Mouse (Mus musculus) adrenal gland, adult 8-10 months (tissue): ENCODE results near the gene Sp100. TPM values are rescaled to one million over a fixed set of nuclear protein-coding genes. Genes with fewer than 3 reads are reported as not detected.
A peak's percentile ranks its signal among the peaks of the same experiment; 100 is the strongest.
"Not testable (repeated sequence)": the region's sequence is repeated elsewhere in the genome, so short reads cannot be mapped to it uniquely, and the experiment has no call there.

ENCODE experiments used
- DNase-seq: peaks from one replicate; pipeline ENCODE4 v3.0.0; 2022
- total RNA-seq, 4 experiments: library from RNA; stranded (reverse); gene quantifications; 2 replicates each; pipeline ENCODE4 v1.2.4; 2022

The Sp100 gene
- total RNA-seq = 10 to 100 TPM; 22.1 to 29.6 (median 25.2) TPM

DNA sequence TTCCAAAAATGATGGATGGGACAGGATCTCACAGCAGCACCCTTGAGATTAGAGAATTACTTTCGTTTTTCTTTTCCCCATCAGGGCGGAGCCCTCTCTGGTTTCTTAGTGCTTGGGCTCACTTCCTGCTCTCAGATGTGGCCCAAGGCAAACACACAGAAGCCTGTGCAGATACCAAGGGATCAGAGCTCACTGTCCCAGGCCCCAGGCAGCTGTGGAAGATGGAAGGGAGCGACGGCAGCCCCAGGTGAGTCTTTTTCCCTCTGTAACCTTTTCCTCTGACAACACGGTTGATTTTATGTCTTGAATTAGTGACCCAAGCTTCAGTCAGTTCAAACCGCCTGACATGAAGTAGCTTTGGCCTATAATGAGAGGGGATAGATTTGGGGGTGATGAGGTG, at the start of gene Sp100:
TSS of gene Sp100 (plus strand) at position 108 of the 400 bp plus-strand sequence.
- DNase-seq = not testable (repeated sequence)

DNA sequence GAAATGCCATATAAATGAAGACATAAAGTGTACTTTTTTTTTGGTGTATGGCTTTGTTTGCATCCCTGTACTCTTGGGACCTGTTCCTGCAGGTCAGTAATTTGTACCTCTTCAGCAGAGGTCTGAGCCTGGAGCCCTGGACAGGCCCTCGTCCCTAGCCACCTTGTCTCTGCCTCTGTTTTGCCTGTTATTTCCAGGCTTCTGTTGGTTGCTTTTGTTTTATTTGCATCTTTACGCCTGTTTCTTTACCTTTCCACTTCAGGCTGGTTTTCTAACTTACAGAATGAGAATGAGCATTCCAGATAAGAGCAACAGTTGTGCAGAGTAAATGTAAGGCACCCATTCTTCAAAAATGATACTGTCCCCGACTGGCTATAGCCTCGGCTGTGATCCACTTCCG, 49.7 kb upstream of the Sp100 start, which contains the start of gene Sp140:
TSS of gene Sp140 (plus strand) at position 301 of the 400 bp plus-strand sequence.
- DNase-seq = not testable (repeated sequence)

DNA sequence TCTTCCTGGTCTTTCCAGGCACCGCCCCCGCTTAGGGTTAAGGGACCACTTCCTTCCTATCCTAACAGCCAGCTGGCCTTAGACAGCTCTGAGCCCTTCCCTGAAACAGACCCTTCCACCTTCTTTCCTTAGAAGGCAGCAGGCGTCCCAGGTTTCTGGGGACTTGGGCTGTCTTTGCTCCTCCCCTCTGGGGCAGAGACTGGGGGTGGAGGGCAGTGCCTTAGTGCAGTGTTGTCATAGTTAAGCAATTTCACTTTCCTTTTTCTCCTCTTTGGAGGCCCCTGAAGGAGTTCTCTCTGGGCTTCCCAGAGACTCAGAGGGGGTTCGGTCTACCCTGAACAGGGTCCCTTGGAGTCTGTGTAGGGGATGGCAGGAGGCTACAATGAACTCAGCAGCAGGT, 49.0 kb upstream of the Sp100 start:
- DNase-seq = peak; percentile 17

DNA sequence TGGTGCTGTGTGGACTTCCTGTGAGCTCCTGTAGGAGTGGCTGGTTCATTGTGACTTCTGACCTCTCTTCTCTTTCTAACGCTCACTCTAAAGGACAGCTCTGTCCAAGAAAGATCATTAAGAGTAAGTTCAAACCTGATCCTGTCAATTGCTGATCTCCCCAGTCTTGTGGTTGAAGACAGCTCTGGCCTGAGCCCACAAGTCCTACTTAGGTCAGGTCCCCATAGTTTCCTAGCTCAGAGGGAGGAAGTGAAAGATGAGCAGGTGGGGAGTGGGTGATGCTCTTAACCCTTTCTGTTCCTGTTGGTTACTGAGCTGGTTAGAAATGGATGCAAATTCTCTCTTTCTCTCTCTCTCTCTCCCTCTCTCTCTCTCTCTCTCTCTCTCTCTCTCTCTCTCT, 45.4 kb upstream of the Sp100 start:
- not testable (repeated sequence) for DNase-seq

DNA sequence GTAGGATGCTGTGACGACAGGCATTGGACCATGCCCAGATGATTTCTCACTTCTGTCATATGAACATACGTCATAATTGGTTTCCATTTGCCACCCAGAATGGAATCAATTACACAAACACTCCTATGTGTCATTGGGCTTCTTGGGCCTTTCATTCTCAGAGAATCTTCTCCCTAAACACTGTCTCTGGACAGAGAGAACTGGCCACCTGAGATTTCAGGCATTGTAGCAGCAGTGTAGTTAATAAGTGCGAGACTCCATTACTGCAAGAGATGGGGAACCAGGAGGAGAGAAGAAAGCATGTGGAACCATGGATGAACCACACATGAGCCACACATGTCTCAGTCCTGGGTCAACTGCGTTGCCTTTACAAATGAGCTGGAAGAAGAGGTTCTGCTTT, 41.4 kb upstream of the Sp100 start:
- DNase-seq = not testable (repeated sequence)

DNA sequence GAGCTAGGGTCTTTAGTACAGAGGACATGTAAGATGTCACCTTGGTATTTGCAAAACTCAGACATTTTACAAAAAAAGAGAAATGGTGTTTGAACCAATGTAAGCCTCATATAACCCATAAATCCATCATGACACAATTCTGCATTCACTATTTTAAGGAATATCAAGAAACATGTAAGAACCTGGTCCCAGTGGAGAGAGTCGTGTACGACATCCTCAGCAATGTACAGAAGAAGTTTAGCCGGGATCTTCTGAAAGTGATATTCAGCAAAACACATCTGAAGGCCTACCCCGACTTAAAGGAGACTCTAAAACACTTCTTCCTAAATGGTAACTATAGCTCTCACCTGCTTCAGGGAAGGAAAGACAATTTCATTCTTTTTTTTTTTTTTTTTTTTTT, 39.2 kb upstream of the Sp100 start:
- not testable (repeated sequence) for DNase-seq

DNA sequence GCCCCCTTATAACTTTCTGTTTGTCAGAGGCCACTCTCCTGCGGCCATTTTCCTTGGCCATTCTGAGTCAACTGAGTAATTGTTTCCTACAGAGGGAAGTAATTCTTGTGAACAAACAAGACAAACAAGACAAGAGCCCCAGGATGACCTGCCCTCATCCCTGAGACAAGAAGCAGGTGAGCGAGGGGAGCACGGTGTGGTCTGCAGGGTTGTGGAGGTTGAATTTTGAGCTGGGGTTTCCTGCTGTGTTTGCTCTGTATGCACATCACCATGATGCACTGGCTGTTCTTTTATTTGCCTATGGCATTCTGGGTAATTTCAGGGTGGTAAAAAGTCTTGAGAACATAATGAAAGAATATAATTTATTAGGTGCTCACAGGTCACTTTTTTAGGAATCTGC, 34.7 kb upstream of the Sp100 start:
- DNase-seq = not testable (repeated sequence)

DNA sequence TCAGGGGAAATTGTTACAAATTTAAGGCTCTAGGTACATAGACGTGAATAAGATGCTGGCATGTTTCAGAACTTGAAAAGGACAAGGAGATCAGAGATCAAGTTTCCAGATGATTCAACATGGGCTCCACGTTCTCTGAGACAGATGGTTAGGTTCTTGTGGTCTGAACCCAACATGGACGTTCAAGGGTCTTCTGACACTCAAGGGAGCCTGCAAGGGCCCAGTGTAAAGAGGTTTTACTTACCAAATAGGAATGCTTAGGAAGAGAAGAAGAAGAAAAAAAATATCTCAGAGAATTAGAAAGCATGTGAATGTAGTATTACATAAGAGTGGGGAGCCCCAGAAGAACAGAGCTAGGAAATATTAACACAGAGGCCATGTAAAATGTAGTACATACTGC, 34.0 kb upstream of the Sp100 start:
- DNase-seq = not testable (repeated sequence)

DNA sequence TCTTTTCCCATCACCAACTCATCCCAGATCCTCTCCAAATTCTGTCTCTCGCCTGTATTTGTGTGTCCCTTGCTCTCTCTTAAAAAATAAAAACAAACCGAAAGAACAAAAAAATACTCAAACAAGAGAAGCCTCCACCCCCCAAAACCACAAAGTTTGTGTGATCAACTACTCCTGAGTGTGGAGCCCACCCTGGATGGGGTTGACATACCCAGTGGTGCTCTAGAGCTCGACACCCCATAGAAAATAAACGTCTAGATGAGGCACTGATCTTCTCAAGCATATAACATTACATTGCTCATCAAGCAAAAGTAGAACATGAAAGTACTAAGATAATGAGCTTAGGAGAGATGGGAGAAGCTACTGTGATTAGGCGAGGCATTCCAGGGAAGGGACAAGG, 32.6 kb upstream of the Sp100 start:
- not testable (repeated sequence) for DNase-seq

DNA sequence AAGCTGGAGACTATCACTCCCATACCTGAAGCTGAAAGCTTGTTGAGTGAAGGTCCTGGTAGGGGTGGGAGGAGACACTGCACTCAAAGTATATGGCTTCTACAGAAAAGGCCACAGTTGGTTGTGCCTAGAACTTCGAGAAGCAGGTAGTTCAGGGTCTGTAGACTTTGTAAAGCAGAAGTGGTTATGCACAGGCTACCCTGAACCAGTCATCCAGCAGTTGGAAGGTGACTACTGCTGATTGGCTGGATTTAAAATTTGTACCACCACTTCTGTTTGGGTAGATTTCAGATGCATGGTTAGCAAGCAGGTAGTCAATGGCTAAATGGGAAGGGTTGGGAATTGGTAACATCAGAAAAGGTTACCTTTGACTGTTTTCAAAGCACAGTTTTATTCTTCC, 31.1 kb upstream of the Sp100 start:
- DNase-seq = not testable (repeated sequence)

DNA sequence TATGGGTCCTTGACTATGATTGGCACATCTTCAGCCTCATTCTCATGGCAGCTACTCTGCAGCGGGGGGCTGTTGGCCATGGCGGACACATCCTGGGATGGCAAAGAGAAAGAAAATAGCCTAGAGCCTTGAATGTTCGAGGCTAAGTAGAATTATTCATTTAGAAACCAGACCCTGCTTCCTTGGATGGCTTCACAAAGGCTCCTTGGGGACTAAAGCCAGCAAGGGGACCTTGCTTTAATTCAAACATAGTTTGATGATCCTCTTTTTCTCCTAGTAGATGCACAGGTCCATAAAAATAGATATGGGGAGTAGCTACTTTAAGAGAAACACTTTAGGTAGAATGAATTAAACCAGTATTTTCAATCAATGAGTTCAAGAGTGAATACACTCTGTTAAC, 12.9 kb upstream of the Sp100 start:
- not testable (repeated sequence) for DNase-seq

DNA sequence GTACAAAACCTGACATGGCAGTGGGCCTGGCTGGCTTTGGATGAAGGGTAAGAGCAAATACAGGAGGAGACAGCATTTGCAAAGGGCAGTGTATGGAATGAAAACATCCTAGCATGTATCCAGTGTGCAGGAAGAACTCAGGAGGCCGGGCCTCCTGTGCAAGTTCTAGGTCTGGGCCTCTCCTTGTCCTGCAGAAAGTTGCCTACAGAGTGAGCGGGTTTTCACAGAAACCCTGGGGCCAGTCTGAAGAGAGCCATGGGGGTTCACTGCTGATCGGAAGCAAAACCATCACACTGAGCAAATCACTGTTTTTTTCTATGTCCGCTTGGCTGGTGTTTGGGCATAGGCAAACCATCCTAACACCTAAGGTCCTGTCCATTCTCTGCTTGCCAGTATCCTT, 11.6 kb upstream of the Sp100 start:
- not testable (repeated sequence) for DNase-seq

DNA sequence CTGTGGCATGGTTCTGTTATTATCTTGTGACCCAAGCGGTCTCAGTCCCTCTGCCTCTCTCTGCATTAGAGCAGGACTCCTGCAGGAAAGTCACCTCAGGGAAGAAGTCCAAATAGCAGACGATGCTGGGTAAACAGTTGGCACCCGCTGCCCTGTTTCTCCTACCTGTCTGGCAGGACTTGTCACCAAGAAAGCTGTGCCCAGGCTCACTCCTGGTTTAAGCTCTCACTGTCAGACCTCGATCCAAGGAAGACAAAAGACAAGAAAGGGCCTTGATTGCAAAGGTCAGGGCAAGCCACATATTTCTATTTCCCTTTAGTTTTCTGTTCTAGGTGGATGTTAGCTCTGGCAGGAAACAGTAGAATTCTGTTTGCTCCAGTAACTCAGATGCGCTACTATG, 736 bp downstream of the Sp100 start:
- not testable (repeated sequence) for DNase-seq

DNA sequence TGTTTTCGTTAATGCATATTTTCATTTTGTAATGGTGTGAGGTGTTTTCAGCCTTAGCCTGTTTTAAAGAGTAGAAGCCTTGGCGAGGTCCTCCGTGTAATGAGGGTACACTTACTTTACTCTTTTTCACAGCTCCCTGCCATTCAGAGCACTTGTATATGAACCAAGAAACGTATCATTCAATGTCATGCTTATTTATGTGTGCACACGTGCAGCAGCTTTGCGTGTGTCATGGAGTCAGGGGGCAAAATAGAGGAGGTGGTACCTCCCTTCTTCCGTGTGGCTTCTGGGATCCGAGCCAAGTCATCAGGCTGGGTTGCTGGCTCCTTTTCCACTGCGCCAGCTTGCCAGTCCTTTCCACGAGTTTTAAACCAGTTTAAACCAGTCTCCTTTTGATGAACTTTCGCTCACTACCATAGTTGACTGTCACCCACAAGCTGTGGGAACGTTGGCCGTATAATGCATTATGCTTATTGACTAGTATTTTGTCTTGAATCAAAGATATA, 2.0 kb downstream of the Sp100 start:
- not testable (repeated sequence) for DNase-seq

DNA sequence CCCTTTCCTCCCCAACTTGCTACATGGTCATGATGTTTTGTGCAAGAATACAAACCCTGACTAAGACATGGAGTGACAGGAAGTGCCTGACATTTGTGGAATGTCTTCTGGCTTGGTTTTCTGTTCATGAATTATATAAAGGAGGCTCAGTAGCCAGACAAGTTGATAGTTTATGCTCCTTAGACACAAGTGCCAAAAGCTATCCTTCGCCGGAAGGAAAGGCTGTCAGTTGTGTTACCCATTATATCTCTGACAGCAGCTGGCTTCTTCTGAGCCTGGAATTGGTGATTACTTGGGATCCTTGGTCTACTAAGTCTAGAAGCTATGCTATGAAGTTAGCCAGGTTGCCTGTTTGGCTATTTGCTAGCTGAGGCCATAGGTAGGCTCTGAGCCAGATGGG, 7.4 kb downstream of the Sp100 start:
- DNase-seq = not testable (repeated sequence)

DNA sequence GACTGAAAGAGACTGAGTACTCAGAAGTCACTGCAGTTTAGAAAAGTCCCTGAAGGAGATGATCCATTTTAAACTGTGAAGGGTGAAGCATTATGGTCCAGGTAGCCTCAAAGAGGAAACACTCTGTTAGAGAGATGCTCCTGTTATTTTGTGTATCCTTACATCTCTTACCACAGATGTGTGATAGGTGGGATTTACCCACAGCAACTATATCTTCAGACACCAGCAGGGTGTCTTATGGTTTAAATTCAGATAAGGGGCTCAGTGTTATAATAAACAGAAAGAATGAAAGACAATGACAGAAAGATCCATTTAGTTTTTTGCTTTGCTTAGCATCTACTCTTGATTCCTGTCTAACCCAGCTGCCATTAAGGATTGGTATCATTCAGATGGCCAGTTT, 14.5 kb downstream of the Sp100 start:
- no peak for DNase-seq

DNA sequence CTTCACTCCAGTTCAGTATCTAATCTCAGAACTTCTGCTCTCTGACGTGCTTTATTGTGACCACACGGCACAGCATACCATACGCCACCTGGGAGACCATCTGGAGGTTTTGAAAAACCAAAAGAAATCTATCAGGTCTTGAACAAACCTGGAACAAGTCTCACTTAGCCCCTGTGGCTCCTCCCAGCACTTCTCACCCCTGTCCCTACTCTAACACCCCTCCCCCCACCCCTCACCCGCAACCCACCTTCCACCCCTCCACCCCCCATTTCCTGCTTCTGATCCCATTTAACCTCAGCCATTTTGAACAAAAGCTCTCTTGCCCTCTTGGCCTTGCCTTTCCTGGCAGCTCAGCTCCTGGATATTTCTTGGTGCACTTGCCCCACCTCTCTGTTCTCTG, 30.4 kb downstream of the Sp100 start:
- no peak for DNase-seq

DNA sequence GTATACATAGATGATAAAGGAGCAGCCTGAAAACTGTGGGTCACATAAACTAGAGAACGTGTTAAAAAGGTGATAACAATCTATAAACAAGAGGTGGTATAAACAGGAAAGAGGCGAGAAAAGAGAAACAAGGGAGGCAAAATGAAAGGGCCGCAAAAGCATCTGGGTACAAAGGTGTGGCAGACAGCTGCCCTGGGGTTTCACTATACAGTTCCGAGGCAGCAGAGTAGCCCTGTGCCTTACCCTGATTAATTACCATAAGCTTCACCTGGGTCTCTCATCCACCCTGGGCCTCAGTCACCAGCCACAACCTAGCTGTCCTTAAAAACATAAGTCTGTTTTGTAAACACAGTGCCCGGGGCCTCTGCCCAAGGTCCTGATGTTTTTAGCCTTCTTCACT, 36.9 kb downstream of the Sp100 start:
- no peak for DNase-seq

DNA sequence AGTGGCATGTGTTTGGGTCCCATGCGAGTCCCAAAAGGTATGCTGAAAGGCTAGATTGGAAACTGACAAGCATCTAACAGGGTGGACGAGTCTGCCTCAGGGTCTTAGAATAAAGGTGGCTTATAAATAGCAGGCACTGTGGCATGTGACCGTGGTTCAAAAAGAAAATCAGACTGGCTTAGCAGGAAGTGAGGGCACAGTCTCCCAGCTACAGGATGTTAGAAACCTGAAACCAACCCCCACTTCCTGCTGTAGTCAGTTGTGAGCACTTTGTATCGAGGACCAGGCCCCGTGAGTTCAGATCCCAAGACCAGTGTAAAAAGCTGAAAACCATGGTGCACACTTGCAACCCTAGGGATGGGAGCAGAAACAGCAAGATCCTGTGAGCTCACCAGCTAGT, 37.6 kb downstream of the Sp100 start:
- no peak for DNase-seq

DNA sequence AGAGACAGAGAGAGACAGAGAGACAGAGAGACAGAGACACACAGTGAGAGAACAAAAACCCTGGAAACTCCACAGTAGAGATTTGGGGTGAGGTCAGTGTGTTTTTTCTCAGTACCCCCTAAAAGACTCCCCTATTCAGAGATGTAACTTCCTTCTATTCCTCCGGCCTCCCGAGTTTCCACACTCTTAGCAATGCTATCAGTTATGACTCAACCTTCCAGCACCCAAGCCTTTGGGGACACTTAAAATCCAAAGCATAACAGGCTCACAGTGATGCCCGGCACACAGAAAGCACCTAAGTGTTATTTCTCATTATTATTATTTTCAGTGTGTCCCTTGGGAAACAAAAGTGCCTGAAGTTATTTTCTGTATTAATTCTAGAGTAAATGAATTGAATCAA, 40.8 kb downstream of the Sp100 start:
- no peak for DNase-seq

DNA sequence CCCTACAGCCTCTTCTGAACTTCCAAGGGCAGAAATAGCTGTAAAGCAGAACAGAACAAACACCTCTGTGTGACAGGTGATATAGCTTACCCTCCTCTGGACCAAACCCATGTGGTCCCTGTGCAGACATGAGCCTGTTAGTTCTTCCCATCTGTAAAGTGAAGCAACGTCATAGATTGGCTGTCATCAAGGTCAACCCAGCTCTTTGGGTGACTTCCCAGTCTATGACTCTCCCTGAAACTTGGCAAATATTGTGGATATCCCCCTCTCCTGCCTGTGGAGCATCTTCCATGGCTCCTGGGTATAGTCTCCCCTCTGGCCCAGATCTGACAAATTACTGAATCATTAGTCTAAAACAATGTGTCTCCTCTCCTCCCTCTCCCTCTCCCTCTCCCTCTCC, 42.5 kb downstream of the Sp100 start:
- peak; percentile 52 for DNase-seq

DNA sequence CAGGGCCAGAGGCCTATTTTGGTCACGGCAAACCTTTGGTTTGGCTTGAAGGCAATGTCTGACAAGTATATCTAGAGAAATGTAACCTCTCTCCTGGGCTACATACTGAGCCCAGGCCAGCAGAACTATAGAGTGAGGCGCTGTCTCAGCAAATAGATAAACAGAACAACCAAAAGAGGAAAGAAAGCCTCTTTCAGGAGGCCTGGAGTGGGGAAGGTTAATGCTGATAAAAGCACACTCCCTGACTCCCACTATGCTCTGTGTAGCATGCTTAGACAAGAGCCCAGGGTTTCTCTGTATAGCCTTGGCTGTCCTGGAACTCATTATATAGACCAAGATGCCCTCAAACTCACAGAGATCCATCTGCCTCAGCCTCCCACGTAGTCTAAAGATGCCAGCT, 43.5 kb downstream of the Sp100 start:
- no peak for DNase-seq

DNA sequence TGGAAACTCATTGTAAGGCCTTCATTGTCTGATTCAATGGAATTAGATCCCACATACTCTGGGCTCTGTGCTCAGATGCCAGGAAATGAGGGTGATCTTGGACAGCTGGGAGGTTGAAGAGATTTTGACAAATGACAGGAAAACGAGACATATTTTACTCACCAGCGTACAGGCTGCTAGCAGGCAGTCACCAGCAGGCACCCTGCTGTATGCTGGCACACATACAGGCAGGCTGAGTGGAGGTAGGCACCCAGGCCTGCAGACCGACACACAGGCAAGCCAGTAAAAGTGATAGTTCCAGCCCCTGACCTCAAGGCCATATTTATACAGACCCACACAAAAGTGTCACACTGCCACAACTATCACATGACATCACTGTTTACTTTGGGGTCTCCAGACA, 45.9 kb downstream of the Sp100 start:
- no peak for DNase-seq

DNA sequence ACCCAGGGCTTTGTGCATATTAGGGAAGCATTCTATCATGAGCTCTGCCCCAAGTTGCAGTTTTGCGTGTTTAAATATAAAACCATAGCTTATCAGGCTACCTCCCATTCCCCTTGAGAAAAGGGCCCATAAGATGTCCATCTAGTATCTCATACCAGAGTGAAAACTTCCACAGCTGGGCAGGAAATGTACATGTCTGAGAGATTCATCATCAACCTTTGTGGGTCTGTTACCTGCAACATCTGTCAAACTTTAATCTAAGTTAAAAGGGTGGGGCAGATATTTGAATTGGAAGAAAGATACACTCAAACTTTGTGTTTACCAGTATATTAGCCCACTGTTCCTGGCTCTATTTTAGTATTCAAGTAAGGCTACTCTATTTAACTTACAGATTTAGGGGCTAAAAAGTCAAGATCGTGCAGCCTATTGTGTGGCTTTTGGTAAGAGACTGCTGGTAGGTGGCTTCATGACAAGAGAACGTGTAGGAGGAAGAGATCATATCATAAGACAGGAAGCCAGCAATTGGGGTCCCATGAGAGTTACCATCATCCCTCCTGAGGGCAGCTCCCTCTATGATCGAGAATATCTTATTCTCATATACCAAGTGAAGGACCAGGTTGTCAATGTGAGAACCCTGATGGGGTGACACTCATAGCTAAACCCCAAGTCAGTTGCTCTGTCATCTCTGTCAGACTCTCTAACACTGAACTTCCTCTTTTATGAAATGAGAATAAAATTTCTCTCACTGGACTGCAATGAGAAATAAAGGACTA, 48.1 kb downstream of the Sp100 start:
- DNase-seq = no peak
